Mouse (Mus musculus) embryonic facial prominence, embryonic 14.5 days (tissue): ENCODE measurements around the gene Vmn1r180. TPM values are rescaled to one million over a fixed set of nuclear protein-coding genes. Genes with fewer than 3 reads are reported as not detected.
"Not testable (repeated sequence)": the region's sequence is repeated elsewhere in the genome, so short reads cannot be mapped to it uniquely, and the experiment has no call there.

Source experiments
- ATAC-seq: fragments of 200-750 bp; cut with Nextera tagmentation; 2 replicates; pipeline ENCODE4 v1.8.0; 2017; ENCODE audit warnings: low read depth, moderate number of reproducible peaks, moderate TSS enrichment
- DNase-seq: peaks from one replicate; pipeline ENCODE4 v3.0.0-alpha.2; 2015; ENCODE audit warnings: low spot score
- H3K27ac ChIP-seq: fragments of 300-500 bp; sonication (generic); replicated peaks from 2 replicates; pipeline ENCODE4 v1.5.1; 2014; ENCODE audit warnings: low read depth, mild to moderate bottlenecking, low read length, moderate library complexity
- H3K27me3 ChIP-seq: fragments of 300-500 bp; sonication (generic); replicated peaks from 2 replicates; pipeline ENCODE4 v1.6.1; 2014; ENCODE audit warnings: low read length; ENCODE audit not compliant: control insufficient read depth, insufficient read depth
- H3K36me3 ChIP-seq: fragments of 300-500 bp; sonication (generic); 2 replicates; pipeline ENCODE4 v1.6.1; 2014; ENCODE audit warnings: low read length, mixed read lengths; ENCODE audit not compliant: control insufficient read depth, insufficient read depth
- H3K4me1 ChIP-seq: fragments of 300-500 bp; sonication (generic); 2 replicates; pipeline ENCODE4 v1.6.1; 2014; ENCODE audit warnings: antibody characterized with exemption, low read length; ENCODE audit not compliant: control insufficient read depth, insufficient read depth
- H3K4me2 ChIP-seq: fragments of 300-500 bp; sonication (generic); 2 replicates; pipeline ENCODE4 v1.6.1; 2014; ENCODE audit warnings: low read depth, mild to moderate bottlenecking, low read length, moderate library complexity, mixed read lengths
- H3K4me3 ChIP-seq: fragments of 300-500 bp; sonication (generic); 2 replicates; pipeline ENCODE4 v1.5.1; 2014; ENCODE audit warnings: low read depth, mild to moderate bottlenecking, low read length
- H3K9ac ChIP-seq: fragments of 300-500 bp; sonication (generic); 2 replicates; pipeline ENCODE4 v1.6.1; 2014; ENCODE audit warnings: low read depth, mild to moderate bottlenecking, low read length, moderate library complexity, mixed read lengths
- H3K9me3 ChIP-seq: fragments of 300-500 bp; sonication (generic); 2 replicates; pipeline ENCODE4 v1.6.1; 2016; ENCODE audit warnings: low read length; ENCODE audit not compliant: control insufficient read depth
- whole genome bisulfite sequencing: fragments of 180-500 bp; shearing (Covaris S2); extraction: QIAGEN DNeasy Blood & Tissue Kit; methylation state at CpG from one replicate; pipeline ENCODE4 v1.1.7; 2014; 5-methylcytosine and 5-hydroxymethylcytosine counted together
- polyA plus RNA-seq: library from polyadenylated mRNA; unstranded; fragments of >200 nt; fragmentation: Nextera tagmentation; extraction: Ambion mirVana; gene quantifications from 2 replicates; pipeline ENCODE4 v1.2.1, GENCODE M21; 2014

Vmn1r180 gene
- not detected in 2 replicates for polyA plus RNA-seq

DNA sequence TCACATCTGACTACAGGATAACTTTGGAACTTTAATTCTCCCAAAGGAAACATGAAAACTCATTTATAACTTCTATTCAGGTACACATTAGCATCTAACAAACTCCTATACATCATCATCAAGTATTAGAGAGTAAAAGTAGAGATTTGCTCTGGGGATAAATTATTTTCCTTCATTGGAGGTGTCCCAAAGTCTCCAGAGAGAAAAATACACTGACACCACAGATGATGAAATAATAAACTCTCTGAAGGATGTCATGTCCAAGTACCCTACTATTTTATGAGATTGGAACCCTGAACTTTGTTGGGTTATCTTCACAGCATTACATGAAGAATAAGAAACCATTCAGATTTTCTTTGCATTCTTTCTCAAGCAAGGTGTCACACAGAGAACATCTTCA is at the start of gene Vmn1r180:
Gene Vmn1r180 (plus strand): TSS at position 301 of the 400 bp plus-strand sequence.
- no peak within 1 kb of the TSS for H3K9ac ChIP-seq
- no peak for ATAC-seq
- no peaks in the 10 kb centered on the region for H3K4me1 ChIP-seq

DNA sequence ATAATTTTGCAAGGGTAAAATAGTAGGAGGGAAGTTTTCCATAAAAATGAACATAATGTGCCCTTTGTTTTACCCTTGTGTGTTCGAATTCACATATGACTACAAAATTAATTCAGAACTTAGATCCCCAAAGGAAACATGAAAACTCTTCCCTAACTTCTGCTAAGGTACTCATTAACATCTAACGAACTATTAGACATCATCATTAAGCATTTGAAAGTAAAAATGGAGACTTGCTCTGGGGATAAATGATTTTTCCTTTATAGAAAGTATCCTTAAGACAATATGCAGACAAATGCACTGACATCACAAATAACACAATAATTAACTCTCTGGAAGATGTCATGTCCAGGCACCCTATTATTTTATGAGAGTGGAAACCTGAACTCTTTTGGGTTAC is 23.8 kb upstream of the Vmn1r180 start, which contains the start of gene Vmn1r179:
Gene Vmn1r179 (plus strand): TSS at position 301 of the 400 bp plus-strand sequence.
- H3K9ac ChIP-seq: no peak within 1 kb of the TSS
- WGBS: 47% methylated on average over 2 of the region's 2 CpGs
- DNase-seq (no peak), ATAC-seq (no peak)
- H3K27ac ChIP-seq: no peak within 1 kb of the TSS
- H3K4me2 ChIP-seq: no peak within 1 kb of the TSS
- H3K36me3 ChIP-seq: no peaks in the 10 kb centered on the region
- no peak within 1 kb of the TSS for H3K4me3 ChIP-seq
- H3K9me3 ChIP-seq: peaks cover 10% of the 10 kb centered on the region
- no peaks in the 10 kb centered on the region for H3K27me3 ChIP-seq
- no peaks in the 10 kb centered on the region for H3K4me1 ChIP-seq

More for the DNA sequence above, at the start of gene Vmn1r180:
- Histone ChIP-seq H3K4me2 (no peak within 1 kb of the TSS), H3K36me3 (no peaks in the 10 kb centered on the region), H3K9me3 (peaks cover 5% of the 10 kb centered on the region; the same call in 1 of the 2 replicates), H3K27ac (no peak within 1 kb of the TSS), H3K4me3 (no peak within 1 kb of the TSS), H3K27me3 (no peaks in the 10 kb centered on the region)
- no peak for DNase-seq

DNA sequence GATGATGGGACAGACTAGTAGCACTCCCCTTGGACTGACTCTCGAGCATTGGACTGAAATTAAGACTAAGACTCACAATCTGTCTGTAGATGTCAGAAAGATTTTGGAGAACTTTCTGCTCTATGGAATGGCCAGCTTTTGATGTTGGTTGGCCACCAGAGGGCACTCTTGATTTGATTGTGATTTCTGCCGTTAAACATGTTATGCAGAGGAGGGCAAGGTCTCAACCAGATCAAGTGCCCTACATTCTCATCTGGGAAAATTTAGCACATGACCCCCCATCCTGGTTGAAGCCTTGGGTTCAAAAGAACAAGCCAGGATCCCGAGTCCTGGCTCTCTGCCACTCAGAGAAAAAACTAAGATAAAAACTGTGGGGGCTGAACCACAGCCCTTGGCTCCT is 17.6 kb downstream of the Vmn1r180 start:
- not testable (repeated sequence) for H3K4me3 ChIP-seq, DNase-seq, H3K4me1 ChIP-seq, H3K27me3 ChIP-seq, H3K27ac ChIP-seq, H3K4me2 ChIP-seq, H3K36me3 ChIP-seq, ATAC-seq, H3K9me3 ChIP-seq, H3K9ac ChIP-seq
- 45% methylated on average over 3 of the region's 3 CpGs for WGBS

DNA sequence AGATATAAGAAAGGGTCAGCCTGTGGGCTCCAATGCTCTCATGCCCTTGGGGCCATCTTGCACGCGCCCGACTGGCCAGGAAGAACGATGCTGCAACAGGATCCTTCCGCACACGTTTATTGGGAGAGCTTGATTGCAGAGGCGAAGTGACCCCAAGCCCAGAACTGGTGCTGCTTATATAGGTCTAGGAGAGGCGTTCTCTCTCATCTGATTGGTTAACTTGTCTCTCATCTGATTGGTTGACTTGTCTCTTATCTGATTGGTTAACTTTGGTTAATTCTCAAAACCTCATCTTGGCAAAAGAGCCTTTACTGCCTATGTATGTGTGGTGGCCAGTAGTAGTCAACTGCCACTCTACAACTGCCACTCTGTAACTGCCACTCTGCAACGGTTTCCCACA is 23.9 kb downstream of the Vmn1r180 start, which contains the start of gene Vmn1r181:
Gene Vmn1r181 (plus strand): TSS at position 301 of the 400 bp plus-strand sequence.
- 80% methylated on average over 9 of the region's 9 CpGs for WGBS
- not testable (repeated sequence) for H3K4me2 ChIP-seq, H3K9ac ChIP-seq, H3K4me1 ChIP-seq, H3K9me3 ChIP-seq, H3K27ac ChIP-seq, DNase-seq, H3K4me3 ChIP-seq, ATAC-seq, H3K27me3 ChIP-seq, H3K36me3 ChIP-seq

GRCm38 (mm10) chr7:24001391-24001790 is 51.0 kb downstream of the Vmn1r180 start, which contains the start of gene V1rd19:
Gene V1rd19, plus strand, starts transcription at chr7:24001691.
- Histone ChIP-seq H3K36me3 (no peaks in the 10 kb centered on the region), H3K27me3 (no peaks in the 10 kb centered on the region), H3K9me3 (0 out of 2 replicates have a peak, but pooled peaks cover 6% of the 10 kb centered on the region), H3K4me3 (no peak within 1 kb of the TSS), H3K9ac (no peak within 1 kb of the TSS), H3K27ac (no peak within 1 kb of the TSS), H3K4me2 (no peak within 1 kb of the TSS), H3K4me1 (no peaks in the 10 kb centered on the region)
- 65% methylated on average over 2 of the region's 2 CpGs for WGBS
- DNase-seq: no peak
- ATAC-seq: no peak

Other genes with a start within 250 kb of the Vmn1r180 start
- gene Vmn1r173, start 249.9 kb upstream of the Vmn1r180 start, polyA plus RNA-seq: not detected in 2 replicates
- not detected in 2 replicates for gene Vmn1r174, start 198.4 kb upstream of the Vmn1r180 start, polyA plus RNA-seq
- gene Vmn1r175, start 140.0 kb upstream of the Vmn1r180 start, polyA plus RNA-seq: not detected in 2 replicates
- not detected in 2 replicates for gene Vmn1r176, start 113.3 kb upstream of the Vmn1r180 start, polyA plus RNA-seq
- not detected in 2 replicates for gene Vmn1r177, start 84.2 kb upstream of the Vmn1r180 start, polyA plus RNA-seq
- gene Vmn1r178, start 58.6 kb upstream of the Vmn1r180 start, polyA plus RNA-seq: not detected in 2 replicates
- gene Vmn1r179, start 23.7 kb upstream of the Vmn1r180 start, polyA plus RNA-seq: not detected in 2 replicates
- not detected in 2 replicates for gene Vmn1r181, start 24.0 kb downstream of the Vmn1r180 start, polyA plus RNA-seq
- not detected in 2 replicates for gene V1rd19, start 51.1 kb downstream of the Vmn1r180 start, polyA plus RNA-seq
- not detected in 2 replicates for gene Vmn1r183, start 102.6 kb downstream of the Vmn1r180 start, polyA plus RNA-seq
- 21.3 and 22.0 TPM in 2 replicates for gene Zfp180, start 131.3 kb downstream of the Vmn1r180 start, polyA plus RNA-seq
- gene Zfp112, start 161.7 kb downstream of the Vmn1r180 start, polyA plus RNA-seq: 4.3 and 6.1 TPM in 2 replicates
- gene Zfp235, start 183.5 kb downstream of the Vmn1r180 start, polyA plus RNA-seq: 17.2 and 18.3 TPM in 2 replicates
- 3.6 and 3.8 TPM in 2 replicates for gene Zfp114, start 224.4 kb downstream of the Vmn1r180 start, polyA plus RNA-seq